Mouse (Mus musculus) frontal cortex, postnatal 36 days (tissue): ENCODE results near the gene Gm7534.
"Not testable (repeated sequence)": the region's sequence is repeated elsewhere in the genome, so short reads cannot be mapped to it uniquely, and the experiment has no call there.

Source experiments
- DNase-seq, 2 experiments: peaks; one replicate each; pipeline ENCODE4 v3.0.0; 2022; ENCODE audit warnings: low spot score in 2 of 2

The Gm7534 gene

GRCm38 (mm10) chr4:134203340-134203896 lies 614 bp upstream of the Gm7534 start:
- DNase-seq: no peak

- DNase-seq: no peak
Observed at GRCm38 (mm10) chr4:134199371-134199770, 3.4 kb downstream of the Gm7534 start.

GRCm38 (mm10) chr4:134186268-134186667 lies 16.5 kb downstream of the Gm7534 start:
- no peak for DNase-seq

GRCm38 (mm10) chr4:134185569-134185968 lies 17.2 kb downstream of the Gm7534 start:
- DNase-seq: no peak

GRCm38 (mm10) chr4:134183711-134184110 lies 19.1 kb downstream of the Gm7534 start:
- no peak for DNase-seq

- no peak for DNase-seq
Observed at GRCm38 (mm10) chr4:134181825-134182224, 21.0 kb downstream of the Gm7534 start.

GRCm38 (mm10) chr4:134181112-134181511 lies 21.7 kb downstream of the Gm7534 start:
- DNase-seq: no peak

GRCm38 (mm10) chr4:134172391-134172790 lies 30.4 kb downstream of the Gm7534 start:
- DNase-seq: peak in 1 of 2 experiments; percentile 34

- DNase-seq: no peak
Observed at GRCm38 (mm10) chr4:134166906-134167305, 35.9 kb downstream of the Gm7534 start.

- no peak for DNase-seq
Observed at GRCm38 (mm10) chr4:134165548-134166465, 37.0 kb downstream of the Gm7534 start.

GRCm38 (mm10) chr4:134165024-134165423 lies 37.8 kb downstream of the Gm7534 start:
- DNase-seq: no peak

GRCm38 (mm10) chr4:134164591-134164990 lies 38.2 kb downstream of the Gm7534 start:
- no peak for DNase-seq

- peak; percentile 16 to 28 for DNase-seq
Observed at GRCm38 (mm10) chr4:134160071-134160470, 42.7 kb downstream of the Gm7534 start.

GRCm38 (mm10) chr4:134158774-134159173 lies 44.0 kb downstream of the Gm7534 start:
- no peak for DNase-seq

- DNase-seq: no peak
Observed at GRCm38 (mm10) chr4:134157558-134157957, 45.2 kb downstream of the Gm7534 start.

- peak; percentile 51 to 57 for DNase-seq
Observed at GRCm38 (mm10) chr4:134156744-134157143, 46.1 kb downstream of the Gm7534 start.

GRCm38 (mm10) chr4:134155961-134156465 lies 46.8 kb downstream of the Gm7534 start:
- DNase-seq: no peak

GRCm38 (mm10) chr4:134155531-134155930 lies 47.3 kb downstream of the Gm7534 start:
- DNase-seq: no peak

- no peak for DNase-seq
Observed at GRCm38 (mm10) chr4:134154354-134154753, 48.5 kb downstream of the Gm7534 start.

- DNase-seq: no peak
Observed at GRCm38 (mm10) chr4:134153656-134154055, 49.1 kb downstream of the Gm7534 start.

- DNase-seq: no peak
Observed at GRCm38 (mm10) chr4:134152112-134152511, 50.7 kb downstream of the Gm7534 start.

GRCm38 (mm10) chr4:134149389-134149788 lies 53.4 kb downstream of the Gm7534 start:
- no peak for DNase-seq

GRCm38 (mm10) chr4:134144297-134144696 lies 58.5 kb downstream of the Gm7534 start:
- DNase-seq: not testable (repeated sequence)
